ENCODE assay signal across 8 mouse cellular contexts in the genomic region with DNA sequence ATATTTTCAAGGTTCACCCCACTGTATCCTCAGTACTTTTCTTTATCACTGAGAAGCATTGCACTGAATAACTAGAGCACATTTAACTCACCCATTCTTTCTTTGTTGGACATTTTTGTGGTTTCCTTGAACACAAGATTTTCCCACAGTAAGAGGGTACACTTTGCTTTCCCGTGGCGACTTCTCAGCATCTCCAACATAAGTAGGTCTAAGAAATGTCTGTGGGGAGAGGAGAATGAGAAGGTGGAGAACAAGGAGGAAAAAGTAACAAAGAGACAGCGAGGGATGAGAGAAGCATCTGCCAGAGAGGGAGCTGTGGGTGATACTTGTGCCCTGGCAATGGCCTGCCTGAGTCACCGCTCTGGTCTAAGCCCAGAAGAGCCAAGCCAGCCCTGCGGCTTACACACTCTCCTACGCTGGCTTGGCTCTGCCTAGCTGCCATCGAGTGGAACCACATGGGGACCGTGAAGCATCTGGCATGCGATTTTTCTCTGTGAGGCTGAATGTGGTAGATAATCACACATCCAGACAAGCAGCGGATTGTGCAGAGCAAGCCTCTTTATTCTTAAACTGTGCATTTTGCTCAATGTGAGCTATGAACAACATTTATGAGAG.
A peak's percentile ranks its signal among the peaks of the same experiment; 100 is the strongest.
DNase-seq lines count a peak whose midpoint lies in the region; ATAC-seq and TF ChIP-seq lines count a peak whose summit lies in the region.

No protein-coding gene starts in this region.

- no peaks in the 10 kb centered on the region for H3K4me1 ChIP-seq in hindbrain, postnatal 0 days (ENCODE audit: insufficient read depth, low read length)
- no peaks in the 10 kb centered on the region for H3K4me1 ChIP-seq in hindbrain, embryonic 11.5 days (replicated peaks; ENCODE audit: control insufficient read depth, insufficient read depth, low read length)
- H3K4me1 ChIP-seq in lung, embryonic 14.5 days (ENCODE audit: insufficient read depth) = peaks cover 10% of the 10 kb centered on the region

- DNase-seq in hindbrain, postnatal 0 days (ENCODE audit: low spot score) = peak; percentile 60
- DNase-seq in hindbrain, embryonic 11.5 days (ENCODE audit: low spot score) = no peak
- peak; percentile 92 for DNase-seq in brain, adult 2 months (ENCODE audit: low read depth, low spot score)
- peak; percentile 85 for DNase-seq in lung, embryonic 14.5 days
- no peak for DNase-seq in natural killer cell, adult 2 months (ENCODE audit: low spot score in 2 of 2)
- no peak for DNase-seq in spleen, postnatal 14 days (ENCODE audit: low spot score in 2 of 2)

- TF ChIP-seq CTCF in hindbrain, postnatal 0 days (IDR thresholded peaks at IDR 0.05; ENCODE audit: low read depth) = peak; percentile 41
- TF ChIP-seq CTCF in lung, embryonic 14.5 days (IDR thresholded peaks at IDR 0.05; ENCODE audit: low read depth) = peak; percentile 17; the same call in 1 of the 2 replicates

- no peak overlapping the region for H3K4me2 ChIP-seq in hindbrain, postnatal 0 days (ENCODE audit: low read depth, low read length)
- no peak overlapping the region for H3K4me2 ChIP-seq in hindbrain, embryonic 11.5 days (replicated peaks; ENCODE audit: low read depth, low read length)
- H3K4me2 ChIP-seq in lung, embryonic 14.5 days = no peak overlapping the region

- H3K4me3 ChIP-seq in hindbrain, postnatal 0 days (ENCODE audit: low read length) = no peak overlapping the region
- no peak overlapping the region for H3K4me3 ChIP-seq in hindbrain, embryonic 11.5 days (ENCODE audit: low read depth, low read length)
- H3K4me3 ChIP-seq in lung, embryonic 14.5 days (ENCODE audit: low read depth, low read length) = no peak overlapping the region

- H3K9ac ChIP-seq in hindbrain, postnatal 0 days (replicated peaks; ENCODE audit: low read length) = no peak overlapping the region
- H3K9ac ChIP-seq in hindbrain, embryonic 11.5 days (ENCODE audit: low read depth, low read length) = no peak overlapping the region
- no peak overlapping the region for H3K9ac ChIP-seq in lung, embryonic 14.5 days

- WGBS in hindbrain, postnatal 0 days = 58% methylated on average over 10 of the region's 10 CpGs
- 84% methylated on average over 10 of the region's 10 CpGs for WGBS in hindbrain, embryonic 11.5 days
- WGBS in lung, embryonic 14.5 days = 57% methylated on average over 10 of the region's 10 CpGs

- peak; percentile 78 for ATAC-seq in hindbrain, postnatal 0 days
- ATAC-seq in hindbrain, embryonic 11.5 days (ENCODE audit: low FRiP score) = no peak
- ATAC-seq in granulocyte monocyte progenitor cell, adult 5-6 weeks (replicated peaks; ENCODE audit: poor library complexity, severe bottlenecking) = 0 out of 2 replicates have a peak, but pooled peaks have one; percentile 33
- ATAC-seq in lung, embryonic 14.5 days (ENCODE audit: insufficient read depth) = peak; percentile 85
- ATAC-seq in inflammation-experienced regulatory T-cells, adult 6 months = no peak

- H3K27ac ChIP-seq in hindbrain, postnatal 0 days = no peak overlapping the region; the same call in 1 of the 2 replicates
- no peak overlapping the region for H3K27ac ChIP-seq in hindbrain, embryonic 11.5 days (ENCODE audit: low read depth, low read length)
- peak overlapping the region; percentile 48 for H3K27ac ChIP-seq in lung, embryonic 14.5 days (ENCODE audit: low read depth)

- H3K27me3 ChIP-seq in hindbrain, postnatal 0 days (ENCODE audit: insufficient read depth, low read length) = no peaks in the 10 kb centered on the region
- H3K27me3 ChIP-seq in hindbrain, embryonic 11.5 days (ENCODE audit: control insufficient read depth, insufficient read depth, low read length) = no peaks in the 10 kb centered on the region
- no peaks in the 10 kb centered on the region for H3K27me3 ChIP-seq in lung, embryonic 14.5 days (ENCODE audit: insufficient read depth, low read length)

- H3K9me3 ChIP-seq in hindbrain, postnatal 0 days (ENCODE audit: low read length) = no peaks in the 10 kb centered on the region
- H3K9me3 ChIP-seq in hindbrain, embryonic 11.5 days (ENCODE audit: control insufficient read depth, low read length) = no peaks in the 10 kb centered on the region
- no peaks in the 10 kb centered on the region for H3K9me3 ChIP-seq in lung, embryonic 14.5 days (ENCODE audit: low read depth, low read length)

- H3K36me3 ChIP-seq in hindbrain, postnatal 0 days (ENCODE audit: insufficient read depth, low read length) = no peaks in the 10 kb centered on the region
- H3K36me3 ChIP-seq in hindbrain, embryonic 11.5 days (ENCODE audit: control insufficient read depth, insufficient read depth, low read length) = no peaks in the 10 kb centered on the region
- no peaks in the 10 kb centered on the region for H3K36me3 ChIP-seq in lung, embryonic 14.5 days (ENCODE audit: insufficient read depth)

Comparison
In these comparisons a context has a peak if more than half of its experiments do, and no peak if none do; other contexts are left out.
1. ATAC-seq: peak in hindbrain, postnatal 0 days (single experiment), granulocyte monocyte progenitor cell, adult 5-6 weeks (single experiment) and lung, embryonic 14.5 days (single experiment); none in hindbrain, embryonic 11.5 days (single experiment) and inflammation-experienced regulatory T-cells, adult 6 months (single experiment).
2. DNase-seq: peak in hindbrain, postnatal 0 days (single experiment), brain, adult 2 months (single experiment) and lung, embryonic 14.5 days (single experiment); none in hindbrain, embryonic 11.5 days (single experiment), natural killer cell, adult 2 months (0 of 2) and spleen, postnatal 14 days (0 of 2).